8 mouse cellular contexts compared by ENCODE assay signal in the genomic region with DNA sequence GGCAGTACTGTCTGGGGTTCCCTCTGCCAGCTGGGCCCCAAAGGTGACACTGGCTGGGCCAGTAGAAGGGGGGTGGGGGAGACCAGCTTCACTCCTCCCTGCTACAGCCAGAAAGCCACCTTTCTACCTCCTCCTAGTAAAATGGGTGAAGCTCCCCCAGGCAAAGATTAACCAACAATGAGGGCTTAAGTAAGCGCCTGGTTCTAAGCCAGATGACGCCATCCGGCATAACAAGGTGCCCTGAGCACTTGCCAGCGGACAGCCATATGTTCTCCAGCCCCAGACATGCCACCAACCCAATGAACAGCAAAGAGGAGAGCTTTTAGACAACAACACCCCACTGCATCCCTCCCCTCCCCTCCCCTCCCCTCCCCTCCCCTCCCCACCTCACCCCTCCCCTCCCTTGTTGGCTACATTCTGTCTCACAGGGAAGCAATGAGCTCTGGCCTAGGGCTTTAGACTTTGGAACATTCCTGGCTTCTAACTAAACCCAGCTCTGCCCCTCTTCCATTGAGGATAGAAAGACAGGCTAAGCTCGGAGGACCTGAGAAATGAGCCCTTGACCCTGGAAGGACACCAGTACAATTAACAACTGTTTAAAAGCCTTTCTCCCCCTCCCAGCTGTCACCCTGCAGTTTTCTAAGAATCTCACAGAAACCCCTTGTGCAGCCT. TPM values are rescaled to one million over a fixed set of nuclear protein-coding genes. Genes with fewer than 3 reads are reported as not detected.
DNase-seq lines count a peak whose midpoint lies in the region; ATAC-seq and TF ChIP-seq lines count a peak whose summit lies in the region.

No protein-coding gene starts in this region.

- no peak for TF ChIP-seq CTCF in Patski (IDR thresholded peaks at IDR 0.05)

- H3K4me3 ChIP-seq in hindbrain, embryonic 14.5 days (replicated peaks; ENCODE audit: low read length): no peak overlapping the region
- no peak overlapping the region for H3K4me3 ChIP-seq in limb, embryonic 14.5 days (replicated peaks; ENCODE audit: low read length)

- H3K4me2 ChIP-seq in hindbrain, embryonic 14.5 days (replicated peaks): no peak overlapping the region
- H3K4me2 ChIP-seq in limb, embryonic 14.5 days (replicated peaks; ENCODE audit: low read depth, low read length, severe bottlenecking): no peak overlapping the region

- CTCF ChIA-PET in Patski (lab: Charles Lee): no interaction called here

- DNase-seq in Patski (ENCODE audit: low read depth, low spot score): peak; percentile 94
- DNase-seq in cerebellum, adult 9-11 months: peak; percentile 84
- peak; percentile 34 for DNase-seq in hindbrain, embryonic 14.5 days (ENCODE audit: low spot score)
- DNase-seq in limb, embryonic 14.5 days (ENCODE audit: low spot score): peak; percentile 57
- no peak for DNase-seq in frontal cortex, postnatal 10 days (ENCODE audit: low spot score in 2 of 2)
- no peak for DNase-seq in left cerebral cortex, adult 11 months (ENCODE audit: low spot score)
- no peak for DNase-seq in adipocyte (ENCODE audit: low spot score)

- H3K36me3 ChIP-seq in hindbrain, embryonic 14.5 days (replicated peaks; ENCODE audit: control insufficient read depth, insufficient read depth): no peaks in the 10 kb centered on the region
- H3K36me3 ChIP-seq in limb, embryonic 14.5 days (ENCODE audit: control insufficient read depth, insufficient read depth, low read length): no peaks in the 10 kb centered on the region

- in situ Hi-C loops in Patski (cut with MboI; ENCODE audit: low pct_unique_long_range_greater_than_20kb): no loop called here

- peak overlapping the region; percentile 48; the same call in 1 of the 2 replicates for H3K27ac ChIP-seq in hindbrain, embryonic 14.5 days
- peak overlapping the region; percentile 33 for H3K27ac ChIP-seq in limb, embryonic 14.5 days (replicated peaks; ENCODE audit: low read depth, low read length)

- POLR2A ChIA-PET in Patski (lab: Charles Lee): interaction anchor here (0.9 to 1.4 kb wide), 3 partner anchors 16 to 42 kb away, joined by 3 to 6 read pairs (median 4); a partner anchor contains a TSS

- peaks cover 32% of the 10 kb centered on the region for H3K4me1 ChIP-seq in hindbrain, embryonic 14.5 days (replicated peaks; ENCODE audit: control insufficient read depth, insufficient read depth, low read length)
- H3K4me1 ChIP-seq in limb, embryonic 14.5 days (ENCODE audit: control insufficient read depth, insufficient read depth, low read length): peaks cover 43% of the 10 kb centered on the region

- no peaks in the 10 kb centered on the region for H3K27me3 ChIP-seq in Patski
- no peaks in the 10 kb centered on the region for H3K27me3 ChIP-seq in hindbrain, embryonic 14.5 days (ENCODE audit: control insufficient read depth, insufficient read depth, low read length)
- H3K27me3 ChIP-seq in limb, embryonic 14.5 days (ENCODE audit: control insufficient read depth, insufficient read depth, low read length): no peaks in the 10 kb centered on the region

- 38% methylated on average over 5 of the region's 5 CpGs for WGBS in hindbrain, embryonic 14.5 days
- WGBS in limb, embryonic 14.5 days: 42% methylated on average over 5 of the region's 5 CpGs

- TF ChIP-seq POLR2A in limb, embryonic 14.5 days (IDR thresholded peaks at IDR 0.05; ENCODE audit: borderline replicate concordance, extremely low read depth, insufficient read depth, insufficient read length): no peak

- ATAC-seq in Patski: peak; percentile 71
- peak; percentile 25; the same call in 1 of the 2 replicates for ATAC-seq in hindbrain, embryonic 14.5 days (ENCODE audit: low FRiP score)
- ATAC-seq in limb, embryonic 14.5 days (ENCODE audit: low FRiP score, low read depth): peak; percentile 35; the same call in 1 of the 2 replicates
- no peak for ATAC-seq in inflammation-experienced regulatory T-cells, adult 6 months

- no peaks in the 10 kb centered on the region for H3K9me3 ChIP-seq in hindbrain, embryonic 14.5 days (ENCODE audit: control insufficient read depth, low read length)
- H3K9me3 ChIP-seq in limb, embryonic 14.5 days (ENCODE audit: control insufficient read depth, low read length): no peaks in the 10 kb centered on the region

- H3K9ac ChIP-seq in hindbrain, embryonic 14.5 days: no peak overlapping the region
- no peak overlapping the region for H3K9ac ChIP-seq in limb, embryonic 14.5 days (ENCODE audit: low read depth, low read length, severe bottlenecking)

RNA-seq across cellular contexts. Expression of a gene that starts 42.0 kb away (rescaled TPM):
- 30.8 TPM for polyA plus RNA-seq in Patski (2021)
- polyA plus RNA-seq in hindbrain, embryonic 14.5 days (2014; fragmentation: Nextera tagmentation; extraction: Ambion mirVana): 2.4 and 2.7 TPM in 2 replicates
- 11.8 and 13.1 TPM in 2 replicates for polyA plus RNA-seq in limb, embryonic 14.5 days (2012; rRNA removed)
- 6.5 TPM in 2 replicates for polyA plus RNA-seq in limb, embryonic 14.5 days (2014; fragmentation: Nextera tagmentation; extraction: Ambion mirVana)
- 1 to 10 TPM; 4.4 to 5.0 (median 4.7) TPM for polyA plus RNA-seq in inflammation-experienced regulatory T-cells, adult 6 months (2017; shearing (Covaris generic))

Comparison
In these comparisons a context has a peak if more than half of its experiments do, and no peak if none do; other contexts are left out.
1. DNase-seq: peak in Patski (single experiment), cerebellum, adult 9-11 months (single experiment), hindbrain, embryonic 14.5 days (single experiment) and limb, embryonic 14.5 days (single experiment); none in frontal cortex, postnatal 10 days (0 of 2), left cerebral cortex, adult 11 months (single experiment) and adipocyte (single experiment).